Mouse (Mus musculus) embryonic fibroblast, embryonic 13.5 days (primary cell): ENCODE results near the gene AA986860. TPM values are rescaled to one million over a fixed set of nuclear protein-coding genes. Genes with fewer than 3 reads are reported as not detected.

ENCODE experiments used
- H3K27ac ChIP-seq: 2 replicates; pipeline ENCODE4 v1.5.1; 2012; ENCODE audit warnings: low read length, control low read depth, inconsistent platforms; ENCODE audit not compliant: insufficient read depth
- H3K4me1 ChIP-seq: 2 replicates; pipeline ENCODE4 v1.6.1; 2011; ENCODE audit warnings: low read length; ENCODE audit not compliant: control insufficient read depth, insufficient read depth
- H3K4me3 ChIP-seq: 2 replicates; pipeline ENCODE4 v1.5.1; 2011; ENCODE audit warnings: mild to moderate bottlenecking, control low read depth, low read length; ENCODE audit not compliant: insufficient read depth
- CTCF ChIP-seq: IDR thresholded peaks from 2 replicates; pipeline ENCODE4 v1.5.1; 2011; ENCODE audit warnings: mild to moderate bottlenecking, control low read depth, low read length, moderate library complexity, borderline replicate concordance; ENCODE audit not compliant: insufficient read depth
- POLR2A ChIP-seq: IDR thresholded peaks from 2 replicates; pipeline ENCODE4 v1.6.1; 2011; ENCODE audit warnings: low read depth, mild to moderate bottlenecking, control low read depth, low read length, moderate library complexity
- polyA plus RNA-seq: library from polyadenylated mRNA; stranded (reverse); fragments of >200 nt; gene quantifications from 2 replicates; pipeline ENCODE4 v1.2.4, GENCODE M21; 2011; ENCODE audit warnings: low read depth; ENCODE audit not compliant: missing spikeins, insufficient read length

Gene AA986860
- polyA plus RNA-seq, 1 experiment: 1.8 TPM

DNA sequence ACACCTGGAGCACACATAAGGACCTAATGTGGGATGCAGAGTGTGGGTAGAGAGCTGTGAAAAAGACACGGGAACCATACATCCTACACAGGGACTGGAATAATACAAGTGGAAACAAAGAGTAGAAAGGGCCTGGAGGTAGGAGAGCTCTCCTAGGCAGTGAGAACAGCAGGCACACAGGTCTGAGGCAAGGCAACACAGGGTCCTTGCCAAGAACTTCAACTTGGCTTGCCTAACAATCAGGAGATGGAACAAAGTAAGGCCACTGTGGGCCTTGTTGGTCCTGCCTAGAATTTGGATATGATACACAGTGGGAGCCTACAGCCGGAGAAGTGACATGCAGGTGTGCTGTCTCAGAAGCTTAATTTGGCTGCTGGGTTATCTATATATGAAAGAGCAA lies 38.1 kb downstream of the AA986860 start:
- no peak overlapping the region for H3K4me3 ChIP-seq
- H3K27ac ChIP-seq: no peak overlapping the region
- H3K4me1 ChIP-seq: no peaks in the 10 kb centered on the region
- TF ChIP-seq CTCF (no peak), POLR2A (no peak)

DNA sequence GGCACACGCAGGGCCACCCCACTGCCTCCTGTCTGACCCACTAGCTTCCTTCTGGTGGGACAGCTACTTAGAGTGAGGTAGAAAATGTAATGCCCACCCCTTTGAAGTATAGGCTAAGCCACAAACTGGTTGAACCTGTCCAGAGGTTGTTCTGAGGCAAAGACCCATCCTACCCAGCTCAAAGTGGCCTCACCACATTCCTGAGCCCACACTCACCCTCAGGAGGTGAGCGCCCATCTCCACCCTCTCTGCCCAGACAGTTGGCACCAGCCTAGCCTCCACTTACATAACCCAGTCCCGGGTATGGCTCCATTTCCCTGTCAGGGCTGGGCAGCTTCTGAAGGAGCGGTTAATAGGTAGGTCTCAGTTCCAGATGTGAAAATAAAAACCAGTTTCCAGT lies 38.7 kb downstream of the AA986860 start:
- no peak for TF ChIP-seq POLR2A

DNA sequence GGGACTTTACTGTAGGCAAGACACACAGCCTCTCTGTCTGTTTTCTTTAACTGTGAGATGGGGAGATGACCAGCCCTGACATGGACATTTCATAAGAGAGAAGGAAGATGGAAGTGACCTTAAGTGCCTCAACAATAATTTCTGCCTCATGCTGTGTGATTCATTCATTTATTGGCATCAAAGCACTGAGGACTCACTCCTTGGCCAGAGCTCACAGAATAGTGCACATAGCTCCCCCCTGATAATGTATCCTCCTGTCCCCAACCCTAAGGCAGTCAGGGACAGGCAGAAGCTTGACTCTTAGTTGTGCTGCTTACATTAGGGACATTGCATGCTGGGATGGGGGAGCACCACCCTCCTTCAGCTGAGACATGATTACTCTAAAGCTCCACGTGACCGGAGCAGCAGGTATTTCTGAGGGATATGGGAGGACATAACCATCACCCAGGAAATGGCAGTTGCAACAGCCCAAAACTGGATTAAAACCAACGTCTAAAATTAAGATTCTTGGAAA lies 39.3 kb downstream of the AA986860 start:
- Histone ChIP-seq H3K27ac (no peak overlapping the region), H3K4me3 (no peak overlapping the region), H3K4me1 (no peaks in the 10 kb centered on the region)
- TF ChIP-seq POLR2A: no peak
- TF ChIP-seq CTCF: no peak

More for the DNA sequence above, 38.7 kb downstream of the AA986860 start:
- no peak overlapping the region for H3K27ac ChIP-seq
- H3K4me1 ChIP-seq: no peaks in the 10 kb centered on the region
- no peak overlapping the region for H3K4me3 ChIP-seq

GRCm38 (mm10) chr1:130775234-130775633 lies 43.5 kb downstream of the AA986860 start:
- H3K27ac ChIP-seq: no peak overlapping the region
- no peak for TF ChIP-seq CTCF
- TF ChIP-seq POLR2A: no peak

GRCm38 (mm10) chr1:130775691-130776331 lies 44.0 kb downstream of the AA986860 start:
- Histone ChIP-seq H3K4me1 (no peaks in the 10 kb centered on the region), H3K27ac (no peak overlapping the region), H3K4me3 (no peak overlapping the region)
- no peak for TF ChIP-seq CTCF
- TF ChIP-seq POLR2A: no peak

More at GRCm38 (mm10) chr1:130775234-130775633, 43.5 kb downstream of the AA986860 start:
- Histone ChIP-seq H3K4me1 (no peaks in the 10 kb centered on the region), H3K4me3 (no peak overlapping the region)

DNA sequence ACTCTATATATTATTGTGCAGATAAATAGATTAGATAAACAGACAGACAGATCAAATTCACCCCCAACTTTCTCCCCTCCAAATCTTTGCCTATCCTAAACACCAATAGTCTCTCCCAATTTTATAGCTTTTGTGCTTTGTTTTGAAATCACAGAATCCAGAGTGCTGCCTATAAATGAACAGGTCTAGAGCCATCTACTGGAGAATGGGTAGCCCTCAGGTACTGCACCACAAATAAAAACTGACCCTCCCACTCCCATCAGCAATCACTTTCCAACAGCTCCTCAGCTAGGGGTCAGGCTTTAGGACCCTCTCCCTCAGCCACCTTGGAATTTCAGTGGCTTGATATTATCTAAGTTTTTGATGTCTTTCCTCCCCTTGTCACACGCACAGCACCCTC lies 44.9 kb downstream of the AA986860 start:
- TF ChIP-seq CTCF: no peak
- no peak for TF ChIP-seq POLR2A
- H3K27ac ChIP-seq: no peak overlapping the region
- H3K4me1 ChIP-seq: no peaks in the 10 kb centered on the region
- H3K4me3 ChIP-seq: no peak overlapping the region

GRCm38 (mm10) chr1:130779867-130780266 lies 48.1 kb downstream of the AA986860 start:
- H3K4me1 ChIP-seq: no peaks in the 10 kb centered on the region
- H3K27ac ChIP-seq: no peak overlapping the region
- no peak for TF ChIP-seq POLR2A
- no peak overlapping the region for H3K4me3 ChIP-seq

- Histone ChIP-seq H3K27ac (no peak overlapping the region), H3K4me3 (no peak overlapping the region), H3K4me1 (no peaks in the 10 kb centered on the region)
- TF ChIP-seq POLR2A (no peak), CTCF (no peak)
Measured at GRCm38 (mm10) chr1:130784054-130784453, 52.3 kb downstream of the AA986860 start.

DNA sequence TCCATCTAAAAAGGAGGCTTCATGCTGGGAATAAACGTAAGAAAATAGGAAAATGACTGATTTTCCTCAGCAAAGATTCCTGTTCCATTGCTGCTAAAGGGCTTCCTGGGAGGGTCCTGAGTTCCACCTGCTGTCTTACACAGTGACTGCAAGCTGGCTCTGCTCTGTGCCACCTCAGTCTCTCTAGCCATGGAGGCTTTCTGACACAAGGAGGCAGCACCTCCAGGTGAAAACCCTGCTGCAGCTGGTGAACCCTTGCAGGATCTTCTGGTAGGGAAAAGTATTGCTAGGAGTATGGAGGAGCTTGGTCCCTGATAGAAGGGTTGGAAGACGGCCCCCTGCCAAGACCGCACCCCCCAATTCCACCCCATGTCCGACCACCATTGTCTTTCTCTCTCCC lies 55.2 kb downstream of the AA986860 start:
- Histone ChIP-seq H3K27ac (no peak overlapping the region), H3K4me1 (no peaks in the 10 kb centered on the region), H3K4me3 (no peak overlapping the region)
- no peak for TF ChIP-seq CTCF
- no peak for TF ChIP-seq POLR2A

DNA sequence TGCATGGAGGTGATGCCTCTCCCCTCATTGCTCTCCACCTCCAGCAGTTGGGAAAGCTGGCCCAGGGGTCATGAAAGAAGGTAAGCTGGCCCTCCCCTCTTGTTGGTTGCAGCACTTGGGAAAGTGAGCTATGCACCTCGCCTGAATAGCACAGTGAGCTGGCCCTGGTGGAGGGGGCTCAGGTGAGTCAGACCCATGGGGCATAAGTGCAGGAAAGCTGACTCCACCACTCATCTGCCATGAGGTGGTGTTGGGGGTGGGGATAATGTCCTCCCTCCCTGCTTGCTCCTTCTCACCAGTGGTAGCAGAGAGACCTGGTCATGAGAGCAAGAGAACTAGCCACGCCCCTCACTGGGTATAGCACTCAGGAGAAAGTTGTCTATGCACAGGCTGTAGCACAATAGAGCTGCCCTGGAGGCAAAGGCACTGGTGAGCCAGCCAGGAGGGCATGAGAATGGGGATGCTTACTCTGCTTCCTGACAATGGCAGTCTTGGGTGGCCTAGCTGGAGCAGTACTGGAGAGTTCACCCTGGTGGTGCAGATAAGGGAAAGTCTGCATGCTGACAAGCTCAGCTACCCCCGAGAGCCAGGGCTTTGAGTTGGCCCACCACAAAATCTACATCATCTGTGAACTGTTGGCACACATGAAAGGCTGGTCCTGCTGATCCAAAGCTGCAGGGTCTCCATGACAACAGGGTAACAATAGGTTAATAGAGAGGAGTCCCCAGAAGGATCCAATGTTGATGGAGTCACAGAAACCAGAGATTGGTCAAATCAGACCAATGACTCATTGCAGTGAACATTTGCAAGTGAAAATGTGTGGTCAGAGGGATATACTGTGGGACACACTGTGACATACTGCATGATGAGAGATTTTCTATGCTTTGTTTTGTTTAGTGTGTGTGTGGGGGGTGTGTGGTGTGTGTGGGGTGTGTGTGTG lies 58.0 kb downstream of the AA986860 start:
- Histone ChIP-seq H3K4me1 (no peaks in the 10 kb centered on the region), H3K4me3 (no peak overlapping the region), H3K27ac (no peak overlapping the region)
- TF ChIP-seq CTCF (no peak), POLR2A (no peak)

Other genes starting within 250 kb of the AA986860 start
- gene Zp3r, start 102.4 kb upstream of the AA986860 start, polyA plus RNA-seq: not detected in 2 replicates
- 0.73 TPM in 1 of 2 replicates, not detected in the other for gene C4bp, start 70.3 kb upstream of the AA986860 start, polyA plus RNA-seq
- gene Gm29427, start 16.2 kb upstream of the AA986860 start, polyA plus RNA-seq: not detected in 2 replicates
- 4.9 and 6.5 TPM in 2 replicates for gene Yod1, start 14.6 kb upstream of the AA986860 start, polyA plus RNA-seq
- 12.7 and 16.1 TPM in 2 replicates for gene Pfkfb2, start 2.7 kb upstream of the AA986860 start, polyA plus RNA-seq
- not detected in 2 replicates for gene Fcamr, start 68.9 kb downstream of the AA986860 start, polyA plus RNA-seq
- not detected in 2 replicates for gene Pigr, start 94.7 kb downstream of the AA986860 start, polyA plus RNA-seq
- not detected in 2 replicates for gene Fcmr, start 133.7 kb downstream of the AA986860 start, polyA plus RNA-seq
- gene Il24, start 155.5 kb downstream of the AA986860 start, polyA plus RNA-seq: not detected in 2 replicates
- gene Il20, start 179.5 kb downstream of the AA986860 start, polyA plus RNA-seq: not detected in 2 replicates
- not detected in 2 replicates for gene Il19, start 208.1 kb downstream of the AA986860 start, polyA plus RNA-seq